Mouse (Mus musculus) testis, postnatal 10 days (tissue): Measurements from ENCODE around the gene Krtap4-16.
"Not testable (repeated sequence)": the region's sequence is repeated elsewhere in the genome, so short reads cannot be mapped to it uniquely, and the experiment has no call there.

Experiments
- DNase-seq: peaks from one replicate; pipeline ENCODE4 v3.0.0; 2021; ENCODE audit warnings: low spot score

The Krtap4-16 gene

DNA sequence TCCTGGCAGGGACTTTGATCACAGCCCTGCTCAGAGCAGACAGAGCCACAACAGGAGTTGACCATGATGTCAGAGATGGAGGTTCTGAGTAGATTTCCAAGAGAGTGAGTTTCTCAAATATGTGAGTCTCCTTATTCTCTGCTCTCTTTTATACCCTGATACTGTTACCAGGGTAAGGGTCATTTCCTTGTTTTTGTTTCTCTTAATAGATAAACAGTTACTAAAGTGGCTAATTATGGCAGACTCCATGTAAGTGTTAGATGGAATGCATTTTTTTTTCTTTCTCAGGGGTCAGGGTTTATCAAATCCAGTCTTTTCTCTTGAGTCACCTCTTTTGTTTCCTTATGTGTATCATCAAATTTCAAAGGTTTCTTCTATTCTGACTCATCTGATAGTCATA is at the start of gene Krtap4-16:
Gene Krtap4-16 (minus strand): TSS at position 101 of the 400 bp plus-strand sequence.
- DNase-seq: no peak

DNA sequence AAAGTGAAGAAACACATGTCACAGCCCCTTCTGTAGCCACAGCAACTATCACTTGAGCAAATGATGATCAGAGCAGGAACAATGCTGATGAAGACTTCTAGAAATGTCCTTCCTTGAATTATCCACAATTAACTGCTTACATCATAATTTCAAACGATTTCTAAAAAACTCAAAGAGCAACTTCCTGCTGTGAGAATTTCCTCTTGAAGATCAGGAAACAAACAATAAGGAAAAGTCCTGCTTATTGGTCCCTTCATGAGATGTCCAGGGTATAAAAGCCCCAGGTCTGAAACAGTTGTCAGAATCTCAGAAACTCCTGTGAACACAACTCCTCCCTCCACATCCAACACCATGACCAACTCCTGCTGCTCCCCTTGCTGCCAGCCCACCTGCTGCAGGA is 27.5 kb upstream of the Krtap4-16 start, which contains the start of gene Gm11567:
Gene Gm11567 (plus strand): TSS at position 301 of the 400 bp plus-strand sequence.
- DNase-seq: not testable (repeated sequence)

DNA sequence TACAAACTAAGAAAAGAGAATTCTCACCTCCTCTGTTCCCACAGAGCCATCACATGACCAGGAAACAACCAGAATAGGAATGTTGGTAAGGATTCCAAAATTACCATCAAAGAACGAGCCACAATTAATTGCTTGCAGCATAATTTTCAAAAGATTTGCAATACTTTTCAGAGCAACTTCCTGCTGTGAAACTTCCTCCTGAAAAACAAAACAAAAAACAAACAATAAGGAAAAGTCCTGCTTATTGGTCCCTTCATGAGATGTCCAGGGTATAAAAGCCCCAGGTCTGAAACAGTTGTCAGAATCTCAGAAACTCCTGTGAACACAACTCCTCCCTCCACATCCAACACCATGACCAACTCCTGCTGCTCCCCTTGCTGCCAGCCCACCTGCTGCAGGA is 21.7 kb upstream of the Krtap4-16 start, which contains the start of gene Krtap9-1:
Gene Krtap9-1 (plus strand): TSS at position 301 of the 400 bp plus-strand sequence.
- not testable (repeated sequence) for DNase-seq

DNA sequence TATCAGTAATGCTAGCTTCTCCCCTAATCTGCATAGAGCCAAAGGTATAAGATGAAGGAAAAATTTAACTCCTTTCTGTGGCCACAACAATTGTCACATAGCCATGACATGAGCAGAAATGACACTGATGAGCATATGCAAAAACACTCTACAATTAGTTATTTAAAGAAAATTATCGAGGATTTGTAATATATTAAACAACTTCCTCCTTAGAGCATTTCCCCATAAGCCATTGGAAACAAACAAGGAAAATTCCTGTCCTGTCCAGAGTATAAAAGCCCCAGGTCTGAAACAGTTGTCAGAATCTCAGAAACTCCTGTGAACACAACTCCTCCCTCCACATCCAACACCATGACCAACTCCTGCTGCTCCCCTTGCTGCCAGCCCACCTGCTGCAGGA is 12.8 kb upstream of the Krtap4-16 start, which contains the start of gene Gm11559:
Gene Gm11559 (plus strand): TSS at position 301 of the 400 bp plus-strand sequence.
- DNase-seq: not testable (repeated sequence)

DNA sequence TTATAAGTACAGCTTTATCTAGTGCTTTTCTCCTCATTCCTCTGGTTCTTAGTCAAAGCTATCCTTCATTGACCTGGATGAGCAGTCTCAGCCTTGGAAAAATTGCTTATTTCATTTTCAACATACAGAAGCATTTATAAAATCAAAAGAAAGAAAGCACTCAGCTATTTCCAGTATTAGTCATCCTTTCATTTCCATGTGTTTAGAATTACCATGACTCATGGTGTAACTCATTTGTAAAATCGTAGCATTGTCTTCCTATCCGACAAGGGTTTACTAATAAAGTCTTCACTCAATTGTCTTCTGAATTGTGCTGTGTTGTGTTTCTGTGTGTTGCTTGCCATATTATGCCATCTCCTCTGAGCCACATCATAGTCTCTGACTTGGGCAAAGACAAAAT is 7.4 kb upstream of the Krtap4-16 start:
- no peak for DNase-seq

DNA sequence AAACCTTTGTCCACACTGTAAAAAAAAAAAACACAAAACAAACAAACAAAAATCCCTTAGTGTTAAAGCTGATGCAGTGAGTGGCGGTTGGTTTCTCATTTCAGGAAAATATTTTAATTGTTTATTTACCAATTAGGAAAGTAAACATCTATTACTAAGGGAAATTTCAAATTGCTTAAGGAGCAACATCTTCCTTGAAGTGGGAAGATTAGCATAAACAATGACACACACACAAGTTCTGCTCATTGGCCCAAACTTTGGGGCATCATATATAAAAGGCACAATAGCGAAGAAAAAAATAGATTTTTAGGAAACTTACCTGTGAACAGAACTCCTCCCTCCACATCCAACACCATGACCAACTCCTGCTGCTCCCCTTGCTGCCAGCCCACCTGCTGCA is 6.2 kb upstream of the Krtap4-16 start, which contains the start of gene Gm11568:
Gene Gm11568 (plus strand): TSS at position 301 of the 400 bp plus-strand sequence.
- DNase-seq: no peak

DNA sequence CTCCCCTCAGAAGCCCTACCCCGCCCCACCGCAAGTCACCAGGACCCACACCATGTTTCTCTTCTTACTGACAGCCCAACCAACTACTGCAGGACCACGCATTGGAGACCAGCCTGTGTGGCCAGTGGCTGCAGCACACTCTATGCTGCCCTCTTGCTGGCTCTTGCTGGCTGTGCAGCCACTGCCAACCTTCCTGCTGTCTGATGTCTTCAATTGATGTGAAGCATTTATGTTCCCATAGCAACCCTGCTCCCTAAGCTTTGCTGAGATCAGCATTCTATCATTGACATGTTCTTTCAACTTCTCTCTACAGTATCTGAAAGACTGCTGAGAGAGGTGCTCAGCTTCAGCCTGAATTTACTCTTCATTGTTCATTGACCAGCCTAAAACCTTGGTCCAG is 2.7 kb upstream of the Krtap4-16 start:
- no peak for DNase-seq

DNA sequence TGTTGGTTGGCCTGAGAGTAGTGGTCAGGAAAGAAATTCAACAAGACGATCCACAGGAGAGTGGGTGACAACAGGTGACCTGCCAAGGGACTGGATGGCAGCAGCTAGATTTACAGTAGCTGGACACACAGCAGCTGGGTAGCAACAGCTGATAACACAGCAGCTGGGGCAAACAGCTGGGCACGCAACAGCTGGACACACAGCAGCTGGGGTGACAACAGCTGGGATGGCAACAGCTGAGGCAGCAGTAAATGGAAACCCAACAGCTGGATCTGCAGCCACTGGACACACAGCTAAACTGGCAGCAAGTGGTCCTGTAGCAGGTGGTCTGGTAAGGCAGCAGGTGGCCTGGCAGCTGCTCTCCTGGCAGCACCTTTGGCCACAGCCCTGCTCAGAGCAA is 4.7 kb downstream of the Krtap4-16 start:
- DNase-seq: no peak

DNA sequence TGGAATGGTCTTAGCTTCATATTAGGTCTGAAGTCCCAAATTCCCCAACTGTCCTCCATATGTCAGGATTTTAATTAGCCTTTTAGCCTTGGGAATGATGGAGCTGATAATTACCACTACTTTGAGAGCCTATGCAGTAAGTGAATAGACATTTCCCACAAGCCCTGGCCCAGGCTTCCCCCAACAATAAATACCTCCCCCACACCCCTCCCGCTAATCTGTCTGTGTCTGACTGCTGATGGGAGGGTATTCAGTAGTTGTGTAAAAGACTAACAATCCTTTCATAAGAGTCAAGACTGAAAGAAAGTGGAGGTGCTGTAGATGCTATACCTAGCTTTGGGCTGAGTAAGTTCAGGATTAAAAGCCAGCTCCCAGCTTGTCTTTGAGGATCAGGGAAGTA is 9.2 kb downstream of the Krtap4-16 start:
- no peak for DNase-seq

DNA sequence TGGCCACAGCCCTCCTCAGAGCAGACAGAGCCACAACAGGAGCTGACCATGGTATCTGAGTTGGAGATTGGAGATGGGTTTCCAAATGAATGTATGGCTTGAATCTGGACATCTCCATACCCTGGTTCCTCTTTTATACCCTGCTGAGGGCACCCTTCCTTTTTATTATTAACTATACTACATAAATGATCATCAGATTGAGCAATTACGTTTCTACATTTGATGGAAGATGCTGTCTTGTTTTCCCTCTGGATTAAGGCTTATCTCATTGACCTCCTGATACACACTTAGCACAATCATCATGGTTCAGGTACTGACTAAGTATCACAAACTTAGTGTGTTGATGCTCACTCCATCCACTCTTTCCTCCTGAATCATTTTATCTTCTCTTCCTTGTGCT is 13.4 kb downstream of the Krtap4-16 start, which contains the start of gene 2300003K06Rik:
Gene 2300003K06Rik (minus strand): TSS at position 101 of the 400 bp plus-strand sequence.
- no peak for DNase-seq

DNA sequence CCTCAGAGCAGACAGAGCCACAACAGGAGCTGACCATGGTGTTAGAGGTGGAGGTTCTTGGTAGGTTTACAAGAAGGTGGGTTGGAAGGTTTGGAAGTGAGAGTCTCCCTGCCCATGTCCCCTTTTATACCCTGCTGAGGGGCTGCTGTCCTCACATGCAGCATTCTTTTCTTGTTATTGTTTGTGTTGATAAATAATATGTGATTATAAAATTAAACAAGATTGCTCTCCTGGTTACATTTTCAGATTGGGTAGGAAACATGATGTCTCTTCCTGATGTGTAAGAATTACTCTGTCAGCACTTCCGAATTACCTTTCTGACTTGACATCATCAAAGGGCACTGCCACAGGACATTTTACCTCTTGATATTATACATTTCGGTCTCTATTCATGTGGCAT is 35.8 kb downstream of the Krtap4-16 start, which contains the start of gene Gm11564:
Gene Gm11564 (minus strand): TSS at position 101 of the 400 bp plus-strand sequence.
- DNase-seq: not testable (repeated sequence)

DNA sequence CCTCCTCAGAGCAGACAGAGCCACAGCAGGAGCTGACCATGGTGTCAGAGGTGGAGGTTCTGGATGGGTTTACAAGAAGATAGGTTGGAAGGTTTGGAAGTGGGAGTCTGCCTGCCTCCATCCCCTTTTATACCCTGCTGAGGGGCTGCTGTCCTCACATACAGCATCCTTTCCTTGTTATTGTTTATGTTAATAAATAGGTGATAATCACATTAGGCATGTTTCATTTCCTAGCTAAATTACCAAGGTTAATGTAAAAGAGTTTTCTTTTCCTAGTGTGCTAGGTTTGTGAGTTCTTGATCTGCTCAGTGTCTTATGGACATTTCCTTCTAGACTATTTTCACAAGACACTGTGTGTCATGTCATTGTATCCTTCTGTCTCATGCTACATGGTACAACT is 41.6 kb downstream of the Krtap4-16 start, which contains the start of gene Krtap4-13:
Gene Krtap4-13 (minus strand): TSS at position 101 of the 400 bp plus-strand sequence.
- DNase-seq: not testable (repeated sequence)

DNA sequence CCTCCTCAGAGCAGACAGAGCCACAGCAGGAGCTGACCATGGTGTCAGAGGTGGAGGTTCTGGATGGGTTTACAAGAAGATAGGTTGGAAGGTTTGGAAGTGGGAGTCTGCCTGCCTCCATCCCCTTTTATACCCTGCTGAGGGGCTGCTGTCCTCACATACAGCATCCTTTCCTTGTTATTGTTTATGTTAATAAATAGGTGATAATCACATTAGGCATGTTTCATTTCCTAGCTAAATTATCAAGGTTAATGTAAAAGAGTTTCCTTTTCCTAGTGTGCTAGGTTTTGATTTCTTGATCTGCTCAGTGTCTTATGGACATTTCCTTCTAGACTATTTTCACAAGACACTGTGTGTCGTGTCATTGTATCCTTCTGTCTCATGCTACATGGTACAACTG is 47.1 kb downstream of the Krtap4-16 start, which contains the start of gene Gm11554:
Gene Gm11554 (minus strand): TSS at position 101 of the 400 bp plus-strand sequence.
- not testable (repeated sequence) for DNase-seq
